ENCODE assay signal across 8 mouse cellular contexts in genomic region chr2:33347607-33348006, GRCm38 (mm10). TPM values are rescaled to one million over a fixed set of nuclear protein-coding genes. Genes with fewer than 3 reads are reported as not detected.
DNase-seq lines count a peak whose midpoint lies in the region; ATAC-seq lines count a peak whose summit lies in the region.

No protein-coding gene starts in this region.

- no peak overlapping the region for H3K4me2 ChIP-seq in midbrain, embryonic 15.5 days
- no peak overlapping the region for H3K4me2 ChIP-seq in embryonic facial prominence, embryonic 11.5 days (ENCODE audit: low read depth, low read length)

- H3K27ac ChIP-seq in midbrain, embryonic 10.5 days (replicated peaks) = no peak overlapping the region
- no peak overlapping the region for H3K27ac ChIP-seq in midbrain, embryonic 15.5 days
- H3K27ac ChIP-seq in embryonic facial prominence, embryonic 11.5 days (replicated peaks; ENCODE audit: low read depth, low read length) = no peak overlapping the region

- no peaks in the 10 kb centered on the region for H3K9me3 ChIP-seq in midbrain, embryonic 10.5 days (replicated peaks)
- H3K9me3 ChIP-seq in midbrain, embryonic 15.5 days = no peaks in the 10 kb centered on the region
- H3K9me3 ChIP-seq in embryonic facial prominence, embryonic 11.5 days (replicated peaks; ENCODE audit: control insufficient read depth, low read length) = no peaks in the 10 kb centered on the region

- 0 out of 2 replicates have a peak, but pooled peaks cover 5% of the 10 kb centered on the region for H3K27me3 ChIP-seq in midbrain, embryonic 10.5 days (ENCODE audit: low read depth, poor library complexity, severe bottlenecking)
- no peaks in the 10 kb centered on the region for H3K27me3 ChIP-seq in midbrain, embryonic 15.5 days (replicated peaks)
- no peaks in the 10 kb centered on the region for H3K27me3 ChIP-seq in embryonic facial prominence, embryonic 11.5 days (ENCODE audit: control insufficient read depth, insufficient read depth, low read length)

- ATAC-seq in midbrain, embryonic 15.5 days (replicated peaks) = no peak
- no peak for ATAC-seq in embryonic facial prominence, embryonic 11.5 days (replicated peaks; ENCODE audit: insufficient number of reproducible peaks, low FRiP score, low TSS enrichment, low read depth)
- no peak for ATAC-seq in megakaryocyte-erythroid progenitor cell, adult 5-6 weeks (replicated peaks; ENCODE audit: low FRiP score, low TSS enrichment, poor library complexity, severe bottlenecking)

- no peak overlapping the region for H3K9ac ChIP-seq in midbrain, embryonic 15.5 days
- no peak overlapping the region for H3K9ac ChIP-seq in embryonic facial prominence, embryonic 11.5 days (replicated peaks; ENCODE audit: low read length)

- H3K36me3 ChIP-seq in midbrain, embryonic 10.5 days = no peaks in the 10 kb centered on the region
- H3K36me3 ChIP-seq in midbrain, embryonic 15.5 days (replicated peaks) = no peaks in the 10 kb centered on the region
- no peaks in the 10 kb centered on the region for H3K36me3 ChIP-seq in embryonic facial prominence, embryonic 11.5 days (replicated peaks; ENCODE audit: control insufficient read depth, insufficient read depth, low read depth, low read length)

- peaks cover 45% of the 10 kb centered on the region for H3K4me1 ChIP-seq in midbrain, embryonic 10.5 days
- H3K4me1 ChIP-seq in midbrain, embryonic 15.5 days = peaks cover 26% of the 10 kb centered on the region
- H3K4me1 ChIP-seq in embryonic facial prominence, embryonic 11.5 days (ENCODE audit: control insufficient read depth, insufficient read depth, low read length) = no peaks in the 10 kb centered on the region; the same call in 1 of the 2 replicates

- peak; percentile 52 for DNase-seq in gastrocnemius, adult 18-20 months (ENCODE audit: low spot score)
- no peak for DNase-seq in gastrocnemius, postnatal 25 days
- peak; percentile 53 for DNase-seq in midbrain, embryonic 10.5 days (ENCODE audit: low spot score)
- DNase-seq in adipocyte (ENCODE audit: low spot score) = peak; percentile 48
- DNase-seq in embryonic facial prominence, embryonic 11.5 days (ENCODE audit: low spot score) = peak; percentile 58
- DNase-seq in lung, postnatal 14 days = peak; percentile 71

- no peak overlapping the region for H3K4me3 ChIP-seq in midbrain, embryonic 10.5 days
- H3K4me3 ChIP-seq in midbrain, embryonic 15.5 days = no peak overlapping the region
- no peak overlapping the region for H3K4me3 ChIP-seq in embryonic facial prominence, embryonic 11.5 days (ENCODE audit: low read depth, low read length)

- WGBS in midbrain, embryonic 10.5 days = 36% methylated on average over 3 of the region's 3 CpGs
- 43% methylated on average over 3 of the region's 3 CpGs for WGBS in midbrain, embryonic 15.5 days
- 33% methylated on average over 3 of the region's 3 CpGs for WGBS in embryonic facial prominence, embryonic 11.5 days

RNA-seq across cellular contexts. Expression of gene Ralgps1, which starts 23.7 kb away (rescaled TPM):
- total RNA-seq in gastrocnemius, adult 18-20 months (2021) = 1 to 10 TPM; 2.0 to 3.3 TPM
- total RNA-seq in gastrocnemius, postnatal 25 days (2021) = 1 to 10 TPM; 2.3 to 2.5 TPM
- 6.9 and 11.4 TPM in 2 replicates for polyA plus RNA-seq in midbrain, embryonic 10.5 days (2016; fragmentation: Nextera tagmentation; extraction: Ambion mirVana)
- polyA plus RNA-seq in midbrain, embryonic 15.5 days (2015; fragmentation: Nextera tagmentation; extraction: Ambion mirVana) = 47.6 and 53.1 TPM in 2 replicates
- polyA plus RNA-seq in embryonic facial prominence, embryonic 11.5 days (2014; fragmentation: Nextera tagmentation; extraction: Ambion mirVana) = 3.9 and 5.2 TPM in 2 replicates
- 1.9 and 3.0 TPM in 2 replicates for total RNA-seq in megakaryocyte-erythroid progenitor cell, adult 5-6 weeks (2014; fragmentation: Nextera tagmentation)
- total RNA-seq in megakaryocyte-erythroid progenitor cell, adult 5-6 weeks (2017) = 0.66 and 0.76 TPM in 2 replicates
